Mouse (Mus musculus) embryonic facial prominence, embryonic 15.5 days (tissue): ENCODE results near the gene Stambpl1. TPM values are rescaled to one million over a fixed set of nuclear protein-coding genes. Genes with fewer than 3 reads are reported as not detected.
"Not testable (repeated sequence)": the region's sequence is repeated elsewhere in the genome, so short reads cannot be mapped to it uniquely, and the experiment has no call there.

Source experiments
- ATAC-seq: fragments of 200-750 bp; cut with Nextera tagmentation; 2 replicates; pipeline ENCODE4 v1.8.0; 2017; ENCODE audit warnings: low read depth, moderate TSS enrichment; ENCODE audit not compliant: insufficient number of reproducible peaks, low FRiP score, low TSS enrichment
- H3K27ac ChIP-seq: fragments of 300-500 bp; sonication (generic); replicated peaks from 2 replicates; pipeline ENCODE4 v1.5.1; 2015; ENCODE audit warnings: mild to moderate bottlenecking, inconsistent platforms
- H3K27me3 ChIP-seq: fragments of 300-500 bp; sonication (generic); 2 replicates; pipeline ENCODE4 v1.6.1; 2015; ENCODE audit warnings: inconsistent platforms
- H3K36me3 ChIP-seq: fragments of 300-500 bp; sonication (generic); 2 replicates; pipeline ENCODE4 v1.6.1; 2015; ENCODE audit warnings: mild to moderate bottlenecking, inconsistent platforms
- H3K4me1 ChIP-seq: fragments of 300-500 bp; sonication (generic); 2 replicates; pipeline ENCODE4 v1.6.1; 2015; ENCODE audit warnings: inconsistent platforms
- H3K4me2 ChIP-seq: fragments of 300-500 bp; sonication (generic); replicated peaks from 2 replicates; pipeline ENCODE4 v1.6.1; 2015; ENCODE audit warnings: mild to moderate bottlenecking, inconsistent platforms
- H3K4me3 ChIP-seq: fragments of 300-500 bp; sonication (generic); replicated peaks from 2 replicates; pipeline ENCODE4 v1.5.1; 2015; ENCODE audit warnings: mild to moderate bottlenecking, inconsistent platforms
- H3K9ac ChIP-seq: fragments of 300-500 bp; sonication (generic); 2 replicates; pipeline ENCODE4 v1.6.1; 2015; ENCODE audit warnings: inconsistent platforms
- H3K9me3 ChIP-seq: fragments of 300-500 bp; sonication (generic); replicated peaks from 2 replicates; pipeline ENCODE4 v1.6.1; 2016; ENCODE audit warnings: inconsistent platforms
- WGBS: fragments of 180-500 bp; shearing (Covaris S2); methylation state at CpG from one replicate; pipeline ENCODE4 v1.1.7; 2015; 5-methylcytosine and 5-hydroxymethylcytosine counted together
- polyA plus RNA-seq: library from polyadenylated mRNA; unstranded; fragments of >200 nt; fragmentation: Nextera tagmentation; extraction: Ambion mirVana; gene quantifications from 2 replicates; pipeline ENCODE4 v1.2.1, GENCODE M21; 2015

Stambpl1 gene
- polyA plus RNA-seq, 1 experiment from 2014 or later, result 12.6 TPM

DNA sequence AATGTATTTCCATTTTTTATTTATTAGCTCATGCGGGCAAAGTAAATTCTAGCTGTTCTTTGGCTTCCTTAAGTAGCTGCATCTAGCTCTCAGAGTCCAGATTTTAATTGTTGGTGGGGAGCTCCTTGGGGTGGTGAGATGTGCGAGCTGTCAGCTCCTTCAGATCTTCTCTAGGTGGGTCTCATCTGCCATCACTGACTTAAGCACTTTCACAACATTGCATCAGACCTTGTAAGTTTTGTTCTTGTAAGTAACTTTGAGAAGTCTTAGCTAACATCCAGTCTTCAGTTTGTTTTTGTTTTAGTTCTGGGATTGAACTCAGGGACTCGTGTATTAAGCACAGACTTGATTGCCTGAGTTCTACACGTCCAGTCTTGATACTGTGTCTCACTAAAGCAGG lies 6.9 kb downstream of the Stambpl1 start:
- peaks cover 8% of the 10 kb centered on the region for H3K4me1 ChIP-seq
- H3K4me3 ChIP-seq, result no peak overlapping the region
- no peaks in the 10 kb centered on the region for H3K9me3 ChIP-seq
- WGBS, result 73% methylated on average over 4 of the region's 4 CpGs
- H3K27ac ChIP-seq, result no peak overlapping the region
- no peaks in the 10 kb centered on the region for H3K36me3 ChIP-seq
- ATAC-seq, result no peak
- H3K9ac ChIP-seq, result no peak overlapping the region
- H3K27me3 ChIP-seq, result no peaks in the 10 kb centered on the region
- H3K4me2 ChIP-seq, result no peak overlapping the region

DNA sequence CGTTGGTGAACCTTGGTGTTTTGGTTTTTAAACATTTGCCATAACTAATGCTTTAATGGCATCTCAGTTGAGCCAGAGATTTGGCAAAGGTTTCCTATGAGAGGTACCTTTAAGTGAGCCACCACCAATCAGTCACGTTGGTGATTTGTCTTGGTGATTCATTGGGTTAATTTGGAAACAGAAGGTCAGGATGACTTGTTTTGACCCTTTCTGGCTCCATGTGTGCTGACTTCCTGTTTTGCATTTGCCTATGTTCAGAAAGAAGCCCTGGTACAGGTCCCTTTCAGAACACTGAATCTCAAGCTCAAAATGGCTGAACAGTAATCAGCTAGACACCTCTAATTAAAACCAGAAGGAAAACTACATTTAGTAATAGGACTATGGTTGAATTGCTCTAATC lies 7.5 kb downstream of the Stambpl1 start:
- 29% methylated on average over 2 of the region's 2 CpGs for WGBS
- ATAC-seq, result no peak
- Histone ChIP-seq H3K27ac (no peak overlapping the region), H3K36me3 (no peaks in the 10 kb centered on the region), H3K4me3 (no peak overlapping the region), H3K9me3 (no peaks in the 10 kb centered on the region), H3K9ac (no peak overlapping the region), H3K4me1 (peaks cover 3% of the 10 kb centered on the region; the same call in 1 of the 2 replicates), H3K4me2 (no peak overlapping the region), H3K27me3 (no peaks in the 10 kb centered on the region)

DNA sequence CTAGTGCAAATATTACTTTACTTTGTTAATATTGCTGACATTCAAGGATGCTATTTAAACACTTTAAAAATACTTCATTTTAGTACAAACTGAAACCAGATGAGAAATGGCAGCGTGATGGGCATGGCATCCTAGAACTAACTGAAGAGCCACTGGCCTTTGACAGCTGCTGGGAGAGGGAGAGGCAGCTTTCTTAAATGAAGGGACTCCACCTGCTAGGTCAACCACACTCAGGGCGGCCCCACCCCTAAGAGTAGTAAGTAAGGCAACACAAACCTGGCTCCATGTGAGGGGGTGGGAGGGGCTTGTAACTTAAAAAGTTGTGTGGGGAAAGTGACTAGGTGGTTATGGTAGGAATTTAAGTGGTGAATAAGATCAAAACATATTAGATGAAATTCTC lies 10.6 kb downstream of the Stambpl1 start:
- no peaks in the 10 kb centered on the region; the same call in 1 of the 2 replicates for H3K4me1 ChIP-seq

DNA sequence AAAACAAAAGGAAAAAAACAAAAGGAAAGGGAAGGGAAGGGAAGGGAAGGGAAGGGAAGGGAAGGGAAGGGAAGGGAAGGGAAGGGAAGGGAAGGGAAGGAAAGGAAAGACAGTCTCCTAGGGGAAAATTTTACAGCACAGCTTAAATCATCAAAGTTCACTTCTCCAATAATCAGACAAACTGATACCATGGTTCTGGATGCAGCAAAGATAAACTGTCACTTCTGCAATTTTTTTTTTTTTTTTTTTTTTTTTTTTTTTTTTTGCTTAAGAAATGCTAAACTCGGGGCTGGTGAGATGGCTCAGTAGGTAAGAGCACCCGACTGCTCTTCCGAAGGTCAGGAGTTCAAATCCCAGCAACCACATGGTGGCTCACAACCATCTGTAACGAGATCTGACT lies 14.1 kb downstream of the Stambpl1 start:
- not testable (repeated sequence) for H3K27me3 ChIP-seq, H3K9me3 ChIP-seq, H3K4me3 ChIP-seq, H3K4me2 ChIP-seq, H3K4me1 ChIP-seq, ATAC-seq, H3K27ac ChIP-seq, H3K36me3 ChIP-seq, H3K9ac ChIP-seq
- WGBS, result 77% methylated on average over 4 of the region's 4 CpGs

More for the DNA sequence above, 10.6 kb downstream of the Stambpl1 start:
- no peaks in the 10 kb centered on the region for H3K36me3 ChIP-seq
- WGBS, result 62% methylated on average over 2 of the region's 2 CpGs
- no peaks in the 10 kb centered on the region for H3K9me3 ChIP-seq
- ATAC-seq, result no peak
- H3K4me2 ChIP-seq, result no peak overlapping the region
- no peaks in the 10 kb centered on the region for H3K27me3 ChIP-seq
- no peak overlapping the region for H3K9ac ChIP-seq
- no peak overlapping the region for H3K27ac ChIP-seq
- no peak overlapping the region for H3K4me3 ChIP-seq

DNA sequence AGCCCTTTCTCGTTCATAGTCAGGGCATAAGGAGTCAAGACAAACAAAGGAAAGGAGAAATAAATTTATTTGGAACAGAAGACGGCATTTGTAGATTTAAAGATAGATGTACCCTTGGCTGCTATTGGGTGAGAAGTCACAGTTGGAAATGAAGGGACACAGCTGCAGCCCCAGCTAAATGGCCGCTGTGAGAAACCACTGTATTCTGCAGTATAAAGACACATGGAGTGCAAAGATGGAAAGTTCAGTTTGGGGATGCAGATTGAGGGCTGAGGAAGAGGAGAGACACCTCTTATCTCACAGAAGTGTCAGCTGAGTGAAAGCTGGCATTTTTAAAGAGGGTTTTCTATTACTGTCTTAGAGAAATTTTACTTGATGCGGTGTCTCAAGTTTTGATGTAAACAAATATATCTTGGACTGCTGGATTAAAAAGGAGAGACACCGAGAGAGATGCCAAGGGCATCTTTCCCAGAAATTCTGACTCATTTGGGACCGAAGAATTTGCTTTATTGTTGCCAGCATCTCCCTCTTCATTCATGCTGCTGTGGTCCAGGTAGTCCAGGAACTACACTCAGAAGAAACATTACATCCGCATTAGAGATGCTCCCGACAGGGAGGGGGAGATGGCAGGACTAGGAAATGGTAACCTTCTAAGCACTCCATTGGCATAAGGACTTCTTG lies 14.9 kb downstream of the Stambpl1 start:
- no peak for ATAC-seq
- Histone ChIP-seq H3K4me2 (no peak overlapping the region), H3K4me1 (no peaks in the 10 kb centered on the region; the same call in 1 of the 2 replicates), H3K4me3 (no peak overlapping the region), H3K27me3 (no peaks in the 10 kb centered on the region), H3K27ac (no peak overlapping the region), H3K9me3 (no peaks in the 10 kb centered on the region), H3K36me3 (no peaks in the 10 kb centered on the region), H3K9ac (no peak overlapping the region)
- 86% methylated on average over 8 of the region's 8 CpGs for WGBS

DNA sequence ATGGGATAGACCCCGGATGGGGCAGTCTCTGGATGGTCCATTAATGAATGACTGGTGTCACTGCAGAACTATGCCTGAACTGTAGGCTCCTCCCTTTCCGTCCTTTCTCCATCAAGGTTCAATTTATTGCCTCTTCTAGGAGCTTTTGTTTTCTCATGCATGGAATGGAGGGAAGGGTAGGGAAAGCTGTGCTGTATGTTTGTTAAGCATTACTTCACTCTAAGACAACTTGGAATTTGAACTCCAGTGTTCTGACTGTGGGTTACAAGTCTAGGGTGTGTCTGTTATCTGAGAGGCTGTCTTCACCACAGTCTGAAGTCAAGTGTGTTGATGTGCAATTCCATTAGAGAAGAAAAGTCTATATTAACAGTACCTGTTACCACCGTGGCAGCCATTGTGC lies 17.0 kb downstream of the Stambpl1 start:
- ATAC-seq, result no peak
- Histone ChIP-seq H3K9me3 (no peaks in the 10 kb centered on the region), H3K36me3 (no peaks in the 10 kb centered on the region), H3K9ac (no peak overlapping the region), H3K27me3 (no peaks in the 10 kb centered on the region), H3K4me2 (no peak overlapping the region), H3K27ac (no peak overlapping the region), H3K4me1 (no peaks in the 10 kb centered on the region), H3K4me3 (no peak overlapping the region)
- WGBS, result 81% methylated on average over 3 of the region's 3 CpGs

DNA sequence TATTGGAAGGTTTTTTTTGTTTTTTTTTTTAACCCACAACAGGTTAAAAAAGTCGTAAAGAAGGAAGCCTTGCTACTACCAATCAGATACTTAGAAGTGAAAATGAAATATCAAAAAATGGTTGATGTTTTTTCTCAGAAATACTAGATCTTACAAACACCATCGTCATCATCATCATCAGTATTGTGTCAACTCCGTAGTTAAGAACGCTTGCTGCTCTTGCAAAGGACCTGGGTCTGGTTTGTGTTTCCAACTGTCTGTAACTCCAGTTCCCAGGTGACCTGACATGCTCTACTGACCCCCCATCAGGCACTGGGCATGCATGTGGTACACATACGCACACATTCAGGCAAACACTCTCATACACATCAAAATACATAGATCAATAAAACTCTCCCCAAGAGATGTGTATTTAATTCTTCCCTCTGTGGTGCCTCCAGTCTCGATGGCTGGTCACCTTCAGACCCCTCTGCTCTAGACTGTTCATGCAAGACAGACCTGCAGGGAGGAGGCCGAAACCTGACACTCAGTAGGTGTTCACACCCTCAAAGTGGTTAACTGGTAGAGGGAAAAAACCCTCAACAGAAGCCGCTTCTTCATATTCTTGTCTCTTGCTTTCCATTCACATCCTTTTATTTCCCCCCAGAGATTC lies 18.0 kb downstream of the Stambpl1 start:
- Histone ChIP-seq H3K4me3 (no peak overlapping the region), H3K4me1 (no peaks in the 10 kb centered on the region), H3K36me3 (no peaks in the 10 kb centered on the region), H3K27ac (no peak overlapping the region), H3K9me3 (no peaks in the 10 kb centered on the region), H3K27me3 (no peaks in the 10 kb centered on the region), H3K4me2 (no peak overlapping the region), H3K9ac (no peak overlapping the region)
- ATAC-seq, result no peak
- 74% methylated on average over 8 of the region's 8 CpGs for WGBS

DNA sequence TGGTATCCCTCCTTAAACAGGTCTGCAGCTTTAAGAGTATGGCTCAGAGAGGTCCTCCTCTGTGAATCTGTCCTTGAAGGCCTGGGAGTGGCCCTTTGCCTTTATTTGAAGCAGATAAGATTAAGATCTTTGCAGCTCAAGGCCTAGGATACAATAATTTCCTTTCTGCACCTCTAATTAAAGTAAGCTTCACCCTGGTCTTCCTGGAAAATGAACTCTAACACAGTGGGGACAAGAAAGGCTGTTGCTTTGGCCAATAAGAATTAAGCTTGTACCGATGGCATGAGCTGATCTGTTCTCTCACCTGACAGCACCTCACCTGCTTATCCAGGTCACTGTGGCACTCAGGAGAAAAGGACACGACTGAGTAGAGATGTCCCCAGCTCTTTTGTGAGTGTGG lies 18.8 kb downstream of the Stambpl1 start:
- no peak overlapping the region for H3K4me2 ChIP-seq
- H3K9ac ChIP-seq, result no peak overlapping the region
- no peaks in the 10 kb centered on the region for H3K4me1 ChIP-seq
- 46% methylated on average over 2 of the region's 2 CpGs for WGBS
- no peak overlapping the region for H3K4me3 ChIP-seq
- H3K27ac ChIP-seq, result no peak overlapping the region
- no peaks in the 10 kb centered on the region for H3K36me3 ChIP-seq
- no peaks in the 10 kb centered on the region for H3K27me3 ChIP-seq
- no peaks in the 10 kb centered on the region for H3K9me3 ChIP-seq
- no peak for ATAC-seq

DNA sequence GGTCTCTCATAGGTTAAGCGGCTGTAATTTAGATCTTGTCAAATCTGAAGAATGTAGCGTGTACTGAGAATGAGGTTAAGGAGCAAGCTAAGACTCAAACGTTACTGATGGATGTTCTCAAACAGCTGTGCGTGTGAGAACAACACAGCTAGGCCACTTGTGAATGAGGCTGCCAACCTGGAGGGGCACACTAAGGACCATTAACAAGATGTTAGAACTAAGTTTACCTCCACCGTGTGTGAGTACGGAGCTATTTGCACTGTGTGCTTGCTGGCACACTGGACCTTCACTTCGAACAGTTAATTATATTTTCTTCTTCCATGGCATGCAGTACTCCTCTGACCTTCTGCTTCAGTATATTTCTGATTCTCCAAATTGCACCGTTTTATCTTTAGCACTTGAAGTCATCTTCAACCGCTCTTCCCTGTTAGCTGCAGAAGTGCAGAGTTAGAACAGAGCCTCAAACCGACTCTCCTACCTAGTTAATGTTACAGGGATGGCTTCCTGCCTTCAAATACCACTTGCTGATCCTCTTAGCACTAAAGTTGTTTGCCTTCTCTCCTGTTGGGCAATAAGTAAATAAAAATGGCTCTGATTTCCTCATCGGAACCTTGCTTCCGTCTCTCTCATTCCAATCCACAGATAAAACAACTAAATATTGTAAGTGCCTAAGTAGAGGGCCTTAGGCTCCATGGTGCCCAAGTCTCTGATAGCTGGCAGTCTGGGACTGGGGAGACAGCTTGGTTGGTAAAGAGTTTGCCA lies 20.6 kb downstream of the Stambpl1 start:
- WGBS, result 84% methylated on average over 12 of the region's 12 CpGs
- Histone ChIP-seq H3K36me3 (no peaks in the 10 kb centered on the region), H3K4me3 (no peak overlapping the region), H3K9me3 (no peaks in the 10 kb centered on the region), H3K4me2 (no peak overlapping the region), H3K27ac (no peak overlapping the region), H3K27me3 (no peaks in the 10 kb centered on the region), H3K9ac (no peak overlapping the region), H3K4me1 (0 out of 2 replicates have a peak, but pooled peaks cover 4% of the 10 kb centered on the region)
- no peak for ATAC-seq

DNA sequence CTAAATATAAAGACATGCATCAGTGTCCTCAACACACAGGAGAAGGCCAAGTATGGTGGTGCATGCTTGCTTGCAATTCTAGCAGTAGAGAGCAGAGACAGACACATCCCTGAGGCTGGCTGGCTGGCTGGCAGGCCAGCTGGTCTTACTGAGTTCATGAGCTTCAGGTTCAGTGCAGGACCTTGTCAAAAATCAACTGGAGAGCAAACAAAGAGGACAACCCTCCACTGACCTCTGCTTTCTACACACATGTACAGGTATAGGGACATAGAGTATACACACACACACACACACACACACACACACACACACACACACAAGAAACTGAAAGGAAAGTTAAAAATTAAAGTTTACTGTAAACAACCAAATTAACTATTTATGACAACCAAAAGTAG lies 21.2 kb downstream of the Stambpl1 start:
- no peak for ATAC-seq
- Histone ChIP-seq H3K4me1 (0 out of 2 replicates have a peak, but pooled peaks cover 4% of the 10 kb centered on the region), H3K4me2 (no peak overlapping the region), H3K9ac (no peak overlapping the region), H3K9me3 (no peaks in the 10 kb centered on the region), H3K27me3 (no peaks in the 10 kb centered on the region), H3K4me3 (no peak overlapping the region), H3K27ac (no peak overlapping the region), H3K36me3 (no peaks in the 10 kb centered on the region)

DNA sequence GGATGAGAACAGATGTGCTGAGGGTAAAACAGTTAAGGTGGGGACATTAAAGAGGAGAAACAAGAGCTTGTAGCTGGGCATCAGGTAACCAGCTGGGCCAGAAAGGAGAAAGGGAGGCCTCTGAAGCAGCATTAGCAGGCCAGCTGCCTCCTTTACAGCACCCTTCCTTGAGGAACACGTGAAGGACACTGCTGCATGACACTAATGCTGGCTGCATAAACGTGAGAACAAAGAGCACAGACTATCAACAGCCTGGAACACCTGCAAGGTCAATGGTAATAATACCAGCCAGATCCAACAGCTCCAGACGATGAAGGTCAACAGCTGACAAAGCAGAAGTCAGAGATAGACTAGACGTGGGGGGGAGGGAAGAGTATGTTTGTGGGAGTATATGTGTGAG lies 22.1 kb downstream of the Stambpl1 start:
- Histone ChIP-seq H3K4me3 (no peak overlapping the region), H3K27ac (no peak overlapping the region), H3K27me3 (no peaks in the 10 kb centered on the region), H3K9me3 (no peaks in the 10 kb centered on the region), H3K4me1 (0 out of 2 replicates have a peak, but pooled peaks cover 4% of the 10 kb centered on the region), H3K36me3 (no peaks in the 10 kb centered on the region), H3K9ac (no peak overlapping the region), H3K4me2 (no peak overlapping the region)
- no peak for ATAC-seq
- 54% methylated on average over 4 of the region's 4 CpGs for WGBS
